In the genomic region with DNA sequence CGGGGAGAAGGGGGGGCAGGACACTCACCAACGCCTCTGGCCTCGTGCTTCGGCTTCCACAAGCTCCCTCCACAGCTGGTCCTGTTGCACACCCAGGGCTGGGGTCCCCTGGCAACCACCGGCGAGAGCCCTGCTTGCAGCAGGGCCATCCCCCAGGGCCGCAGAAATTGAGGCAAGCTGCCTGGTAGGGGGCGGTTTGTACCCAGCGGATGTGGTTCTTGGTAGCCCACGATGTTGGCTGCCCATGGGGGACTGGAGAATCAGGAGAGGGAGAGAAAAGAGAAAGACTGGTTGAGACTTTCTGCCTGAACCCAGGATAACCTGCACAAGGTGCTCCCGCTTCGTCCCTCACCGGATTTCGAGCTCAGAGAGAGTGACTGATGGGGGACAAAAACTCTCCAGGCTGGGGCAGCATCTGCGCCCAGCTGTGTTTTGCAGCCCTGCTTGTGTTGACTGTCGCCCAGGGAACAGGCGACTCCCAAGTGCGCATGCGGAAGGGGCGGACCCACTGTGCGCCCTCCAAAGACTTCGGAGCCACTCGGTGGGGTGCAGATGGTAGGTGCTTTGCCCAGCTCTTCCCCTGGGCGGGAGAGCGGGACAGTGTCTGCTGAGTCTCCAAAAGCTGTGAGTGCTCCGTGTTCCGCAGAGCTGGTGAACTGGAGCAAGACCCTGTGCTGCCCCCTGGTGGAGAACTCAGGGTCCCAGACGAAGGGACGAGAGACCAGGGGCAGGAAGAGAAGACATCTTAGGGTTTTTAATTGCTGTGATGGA, we compare ENCODE assay signal across 8 mouse cellular contexts. TPM values are rescaled to one million over a fixed set of nuclear protein-coding genes. Genes with fewer than 3 reads are reported as not detected.
DNase-seq lines count a peak whose midpoint lies in the region; ATAC-seq and TF ChIP-seq lines count a peak whose summit lies in the region.

A gene (minus strand): TSS at position 628 of the 771 bp plus-strand sequence.

- DNase-seq in CD8-positive naive resting alpha-beta T cell, adult 2 months (ENCODE audit: low read depth in 2 of 2, low spot score in 2 of 2) = peak; percentile 72 to 80
- DNase-seq in c-Kit-negative CD71-positive TER-119-positive erythroid progenitor cells, embryonic 14.5 days (ENCODE audit: low read depth, low spot score) = peak; percentile 51
- peak; percentile 80 for DNase-seq in kidney, postnatal 14 days
- DNase-seq in lung, adult 2 months = peak; percentile 79
- DNase-seq in testis, postnatal 14 days (ENCODE audit: low spot score) = peak; percentile 79

- 7% methylated on average over 29 of the region's 29 CpGs for WGBS in heart, embryonic 16.5 days
- WGBS in lung, adult 2 months = 7% methylated on average over 29 of the region's 29 CpGs
- 10% methylated on average over 29 of the region's 29 CpGs for WGBS in neural tube, embryonic 15.5 days

- H3K4me1 ChIP-seq in heart, embryonic 16.5 days (ENCODE audit: control insufficient read depth, insufficient read depth, low read length) = peaks cover 5% of the 10 kb centered on the region; the same call in 1 of the 2 replicates
- no peaks in the 10 kb centered on the region for H3K4me1 ChIP-seq in lung, adult 2 months (ENCODE audit: control insufficient read depth, insufficient read depth, low read length)
- peaks cover 7% of the 10 kb centered on the region for H3K4me1 ChIP-seq in neural tube, embryonic 15.5 days

- peak within 1 kb of the TSS; percentile 74 for H3K4me2 ChIP-seq in heart, embryonic 16.5 days (ENCODE audit: low read depth, low read length)
- peak within 1 kb of the TSS; percentile 59 for H3K4me2 ChIP-seq in neural tube, embryonic 15.5 days

- no peak within 1 kb of the TSS for H3K27ac ChIP-seq in heart, embryonic 16.5 days (ENCODE audit: low read length)
- no peak within 1 kb of the TSS for H3K27ac ChIP-seq in neural tube, embryonic 15.5 days (replicated peaks)

- ATAC-seq in erythroid progenitor cell, adult 5-6 weeks (replicated peaks; ENCODE audit: low FRiP score, poor library complexity, severe bottlenecking) = peak; percentile 87
- ATAC-seq in heart, embryonic 16.5 days (replicated peaks; ENCODE audit: extremely low read depth, insufficient read depth, low FRiP score) = peak; percentile 71
- peak; percentile 49; the same call in 1 of the 2 replicates for ATAC-seq in neural tube, embryonic 15.5 days (ENCODE audit: low FRiP score)

- peak; percentile 82 for TF ChIP-seq CTCF in lung, adult 2 months (IDR thresholded peaks at IDR 0.05; ENCODE audit: insufficient read depth, low read length)

- H3K36me3 ChIP-seq in heart, embryonic 16.5 days (ENCODE audit: control insufficient read depth, insufficient read depth) = no peaks in the 10 kb centered on the region
- no peaks in the 10 kb centered on the region for H3K36me3 ChIP-seq in neural tube, embryonic 15.5 days

- peaks cover 4% of the 10 kb centered on the region; the same call in 1 of the 2 replicates for H3K9me3 ChIP-seq in heart, embryonic 16.5 days (replicated peaks; ENCODE audit: control insufficient read depth, low read length)
- 0 out of 2 replicates have a peak, but pooled peaks cover 6% of the 10 kb centered on the region for H3K9me3 ChIP-seq in neural tube, embryonic 15.5 days (replicated peaks)

- peak within 1 kb of the TSS; percentile 61 for H3K9ac ChIP-seq in heart, embryonic 16.5 days (ENCODE audit: low read length)
- no peak within 1 kb of the TSS for H3K9ac ChIP-seq in neural tube, embryonic 15.5 days (replicated peaks)

- peak within 1 kb of the TSS; percentile 54 for H3K4me3 ChIP-seq in heart, embryonic 16.5 days (ENCODE audit: low read length)
- H3K4me3 ChIP-seq in lung, adult 2 months (replicated peaks; ENCODE audit: extremely low read depth, low read depth, low read length) = peak within 1 kb of the TSS; percentile 66
- H3K4me3 ChIP-seq in neural tube, embryonic 15.5 days (replicated peaks) = peak within 1 kb of the TSS; percentile 39

- no peaks in the 10 kb centered on the region for H3K27me3 ChIP-seq in heart, embryonic 16.5 days (ENCODE audit: control insufficient read depth, insufficient read depth, low read length)
- H3K27me3 ChIP-seq in neural tube, embryonic 15.5 days (replicated peaks) = no peaks in the 10 kb centered on the region

- TF ChIP-seq POLR2A in lung, adult 2 months (IDR thresholded peaks at IDR 0.05; ENCODE audit: borderline replicate concordance, extremely low read depth, low read depth, low read length) = peak; percentile 21; the same call in 1 of the 2 replicates

RNA-seq across cellular contexts. Expression of the gene that starts here (rescaled TPM):
- total RNA-seq in erythroid progenitor cell, adult 5-6 weeks (2015; ENCODE audit: low replicate concordance) = not detected in 2 replicates
- total RNA-seq in erythroid progenitor cell, adult 5-6 weeks (2017; ENCODE audit: low replicate concordance) = not detected in 2 replicates
- 0.72 and 0.79 TPM in 2 replicates for polyA plus RNA-seq in heart, embryonic 16.5 days (2015; fragmentation: Nextera tagmentation; extraction: Ambion mirVana)
- 11.2 and 15.0 TPM in 2 replicates for polyA plus RNA-seq in lung, adult 2 months (2012; rRNA removed)
- 5.0 and 5.5 TPM in 2 replicates for polyA plus RNA-seq in neural tube, embryonic 15.5 days (2015; fragmentation: Nextera tagmentation; extraction: Ambion mirVana)

Comparison
In these comparisons a context has a peak if more than half of its experiments do, and no peak if none do; other contexts are left out.
1. Peak in ATAC-seq in erythroid progenitor cell, adult 5-6 weeks; RNA of the gene not detected or under 1 TPM.
2. Peak in ATAC-seq, H3K4me3 ChIP-seq, H3K9ac ChIP-seq and H3K4me2 ChIP-seq in heart, embryonic 16.5 days; RNA of the gene not detected or under 1 TPM.